Mouse (Mus musculus): ENCODE results near the gene Cat. TPM values are rescaled to one million over a fixed set of nuclear protein-coding genes. Genes with fewer than 3 reads are reported as not detected.

Cat gene
- polyA plus RNA-seq, 1 experiment from 2014 or later: 68.5 TPM

GRCm38 (mm10) chr2:103457048-103457447 lies 27.9 kb downstream of the Cat start:
- Histone ChIP-seq H3K4me1 (replicated peaks) (peaks cover 10% of the 10 kb centered on the region), H3K36me3 (peaks cover 76% of the 10 kb centered on the region), H3K4me3 (replicated peaks) (no peak overlapping the region), H3K9ac (replicated peaks) (no peak overlapping the region), H3K27me3 (no peaks in the 10 kb centered on the region), H3K4me2 (no peak overlapping the region), H3K27ac (no peak overlapping the region), H3K9me3 (no peaks in the 10 kb centered on the region)
- 82% methylated on average over 5 of the region's 5 CpGs for WGBS
- ATAC-seq (ENCODE audit: insufficient number of reproducible peaks, insufficient read depth, low FRiP score, low TSS enrichment, low read depth): no peak; the same call in 1 of the 2 replicates

DNA sequence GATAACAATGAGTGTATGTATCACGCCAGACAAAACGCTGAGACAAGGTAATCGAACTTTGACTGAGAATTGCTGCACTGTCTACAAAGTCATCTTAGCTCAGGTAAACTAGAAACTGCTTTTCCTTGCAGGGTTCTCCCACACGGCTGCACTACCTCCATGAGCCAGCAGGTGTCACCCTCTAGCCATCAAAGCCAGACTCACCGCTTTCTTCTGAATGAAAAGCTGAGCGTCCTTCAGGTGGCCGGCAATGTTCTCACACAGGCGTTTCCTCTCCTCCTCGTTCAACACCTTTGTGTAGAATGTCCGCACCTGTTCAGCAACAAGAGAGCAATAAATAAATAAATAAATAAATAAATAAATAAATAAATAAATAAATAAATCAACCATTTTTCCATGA lies 28.3 kb downstream of the Cat start:
- no peak overlapping the region for H3K27ac ChIP-seq
- H3K9me3 ChIP-seq: no peaks in the 10 kb centered on the region
- peaks cover 6% of the 10 kb centered on the region for H3K4me1 ChIP-seq (replicated peaks)
- H3K4me2 ChIP-seq: no peak overlapping the region
- 18% methylated on average over 10 of the region's 10 CpGs for WGBS
- H3K27me3 ChIP-seq: no peaks in the 10 kb centered on the region
- H3K4me3 ChIP-seq (replicated peaks): no peak overlapping the region
- no peak overlapping the region for H3K9ac ChIP-seq (replicated peaks)
- H3K36me3 ChIP-seq: peaks cover 79% of the 10 kb centered on the region
- 0 out of 2 replicates have a peak, but pooled peaks have one; percentile 63 for ATAC-seq (ENCODE audit: insufficient number of reproducible peaks, insufficient read depth, low FRiP score, low TSS enrichment, low read depth)

GRCm38 (mm10) chr2:103455748-103456147 lies 29.2 kb downstream of the Cat start:
- ATAC-seq (ENCODE audit: insufficient number of reproducible peaks, insufficient read depth, low FRiP score, low TSS enrichment, low read depth): no peak
- Histone ChIP-seq H3K27me3 (no peaks in the 10 kb centered on the region), H3K4me2 (no peak overlapping the region), H3K4me1 (replicated peaks) (no peaks in the 10 kb centered on the region), H3K9ac (replicated peaks) (no peak overlapping the region), H3K36me3 (peaks cover 80% of the 10 kb centered on the region), H3K9me3 (no peaks in the 10 kb centered on the region), H3K27ac (no peak overlapping the region), H3K4me3 (replicated peaks) (no peak overlapping the region)
- WGBS: 93% methylated on average over 7 of the region's 7 CpGs

- Histone ChIP-seq H3K36me3 (peaks cover 51% of the 10 kb centered on the region), H3K4me3 (replicated peaks) (no peak overlapping the region), H3K9me3 (no peaks in the 10 kb centered on the region), H3K27ac (no peak overlapping the region), H3K9ac (replicated peaks) (no peak overlapping the region), H3K27me3 (no peaks in the 10 kb centered on the region), H3K4me2 (no peak overlapping the region), H3K4me1 (replicated peaks) (no peaks in the 10 kb centered on the region)
- no peak for ATAC-seq (ENCODE audit: insufficient number of reproducible peaks, insufficient read depth, low FRiP score, low TSS enrichment, low read depth)
- WGBS: 88% methylated on average over 5 of the region's 5 CpGs
These were observed 32.4 kb downstream of the Cat start for GRCm38 (mm10) chr2:103452550-103452949.

GRCm38 (mm10) chr2:103450267-103450666 lies 34.7 kb downstream of the Cat start:
- 89% methylated on average over 8 of the region's 8 CpGs for WGBS
- Histone ChIP-seq H3K27ac (no peak overlapping the region), H3K36me3 (peaks cover 33% of the 10 kb centered on the region), H3K4me3 (replicated peaks) (no peak overlapping the region), H3K27me3 (no peaks in the 10 kb centered on the region; the same call in 1 of the 2 replicates), H3K4me2 (no peak overlapping the region), H3K4me1 (replicated peaks) (no peaks in the 10 kb centered on the region), H3K9ac (replicated peaks) (no peak overlapping the region), H3K9me3 (no peaks in the 10 kb centered on the region)
- no peak for ATAC-seq (ENCODE audit: insufficient number of reproducible peaks, insufficient read depth, low FRiP score, low TSS enrichment, low read depth)

DNA sequence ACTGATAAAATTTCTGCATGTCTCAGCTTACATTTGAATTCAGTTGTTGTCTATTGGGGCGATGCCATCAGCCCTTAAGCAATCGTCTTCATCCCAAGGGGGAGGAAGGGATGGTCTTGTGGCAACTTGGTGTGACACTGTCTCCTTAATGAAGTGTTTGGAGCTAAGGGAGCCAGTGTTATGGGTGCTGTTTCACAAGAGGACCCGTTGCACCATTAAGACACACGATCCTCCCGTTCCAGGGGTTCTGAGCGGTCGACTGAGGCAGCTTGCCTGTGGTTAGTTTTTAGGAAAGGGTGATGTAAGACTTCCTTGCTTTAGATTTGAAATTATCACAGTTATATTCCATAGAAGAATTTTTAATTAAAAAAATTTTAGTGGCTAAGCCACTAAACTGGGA lies 35.1 kb downstream of the Cat start:
- no peak overlapping the region for H3K27ac ChIP-seq
- peaks cover 28% of the 10 kb centered on the region for H3K36me3 ChIP-seq
- no peak overlapping the region for H3K9ac ChIP-seq (replicated peaks)
- no peaks in the 10 kb centered on the region for H3K9me3 ChIP-seq
- H3K27me3 ChIP-seq: no peaks in the 10 kb centered on the region; the same call in 1 of the 2 replicates
- H3K4me3 ChIP-seq (replicated peaks): no peak overlapping the region
- H3K4me1 ChIP-seq (replicated peaks): no peaks in the 10 kb centered on the region
- ATAC-seq (ENCODE audit: insufficient number of reproducible peaks, insufficient read depth, low FRiP score, low TSS enrichment, low read depth): no peak
- WGBS: 84% methylated on average over 7 of the region's 7 CpGs
- H3K4me2 ChIP-seq: no peak overlapping the region

GRCm38 (mm10) chr2:103448947-103449560 lies 35.9 kb downstream of the Cat start:
- H3K9ac ChIP-seq (replicated peaks): no peak overlapping the region
- H3K9me3 ChIP-seq: no peaks in the 10 kb centered on the region
- H3K4me1 ChIP-seq (replicated peaks): no peaks in the 10 kb centered on the region
- peaks cover 20% of the 10 kb centered on the region for H3K36me3 ChIP-seq
- no peak for ATAC-seq (ENCODE audit: insufficient number of reproducible peaks, insufficient read depth, low FRiP score, low TSS enrichment, low read depth)
- no peak overlapping the region for H3K4me3 ChIP-seq (replicated peaks)
- H3K4me2 ChIP-seq: no peak overlapping the region
- no peaks in the 10 kb centered on the region; the same call in 1 of the 2 replicates for H3K27me3 ChIP-seq
- no peak overlapping the region for H3K27ac ChIP-seq
- 56% methylated on average over 14 of the region's 14 CpGs for WGBS

DNA sequence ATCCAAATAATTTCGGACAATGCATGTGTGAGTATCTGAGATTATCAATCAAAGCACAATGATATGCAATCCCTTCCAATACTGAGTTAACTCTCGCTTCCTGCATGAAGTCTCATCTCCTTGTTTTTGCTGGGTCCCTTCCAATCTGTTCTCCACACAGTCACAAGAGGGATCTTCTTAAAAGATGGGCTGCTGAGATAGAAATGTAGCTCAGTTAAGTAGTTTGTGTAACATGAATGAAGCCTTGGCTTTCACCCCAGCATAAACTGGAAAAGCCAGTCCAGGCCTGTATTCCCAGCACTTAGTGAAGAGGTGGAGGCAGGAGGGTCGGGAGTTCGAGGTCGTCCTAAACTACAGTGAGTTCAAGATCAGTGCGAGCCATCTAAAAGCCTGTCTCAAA lies 38.6 kb downstream of the Cat start:
- WGBS: 84% methylated on average over 6 of the region's 6 CpGs
- no peak for ATAC-seq (ENCODE audit: insufficient number of reproducible peaks, insufficient read depth, low FRiP score, low TSS enrichment, low read depth)
- no peak overlapping the region for H3K4me3 ChIP-seq (replicated peaks)
- no peaks in the 10 kb centered on the region for H3K36me3 ChIP-seq
- H3K9me3 ChIP-seq: no peaks in the 10 kb centered on the region
- H3K27ac ChIP-seq: no peak overlapping the region
- no peaks in the 10 kb centered on the region; the same call in 1 of the 2 replicates for H3K27me3 ChIP-seq
- no peak overlapping the region for H3K4me2 ChIP-seq
- no peak overlapping the region for H3K9ac ChIP-seq (replicated peaks)
- H3K4me1 ChIP-seq (replicated peaks): no peaks in the 10 kb centered on the region

GRCm38 (mm10) chr2:103445776-103446175 lies 39.2 kb downstream of the Cat start:
- Histone ChIP-seq H3K4me3 (replicated peaks) (no peak overlapping the region), H3K36me3 (no peaks in the 10 kb centered on the region), H3K9ac (replicated peaks) (no peak overlapping the region), H3K4me1 (replicated peaks) (no peaks in the 10 kb centered on the region), H3K27ac (no peak overlapping the region), H3K9me3 (no peaks in the 10 kb centered on the region), H3K27me3 (no peaks in the 10 kb centered on the region; the same call in 1 of the 2 replicates), H3K4me2 (no peak overlapping the region)
- ATAC-seq (ENCODE audit: insufficient number of reproducible peaks, insufficient read depth, low FRiP score, low TSS enrichment, low read depth): peak; percentile 47; the same call in 1 of the 2 replicates
- WGBS: 64% methylated on average over 6 of the region's 6 CpGs

DNA sequence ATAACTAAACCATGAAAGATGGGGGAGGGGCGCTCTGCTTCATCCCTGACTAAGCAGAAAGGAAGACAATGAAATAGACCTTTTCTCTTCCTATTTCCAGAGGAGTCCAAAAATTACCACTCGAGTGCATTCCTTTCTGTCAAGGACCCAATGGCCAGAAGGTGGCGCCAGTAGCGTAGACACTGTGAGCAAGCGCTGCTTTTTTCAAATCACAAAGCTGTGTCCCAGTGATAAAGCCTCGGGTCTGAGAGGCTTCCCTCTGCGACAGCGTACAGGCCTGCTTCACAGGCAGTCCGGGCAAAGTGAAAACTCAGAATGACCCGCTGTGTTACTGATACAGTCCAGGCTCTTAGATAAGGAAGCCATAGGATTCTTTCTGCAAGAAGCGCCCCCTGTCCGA lies 45.2 kb downstream of the Cat start:
- no peak overlapping the region for H3K27ac ChIP-seq
- no peaks in the 10 kb centered on the region for H3K27me3 ChIP-seq
- H3K9me3 ChIP-seq: no peaks in the 10 kb centered on the region
- H3K9ac ChIP-seq (replicated peaks): 0 out of 2 replicates have a peak overlapping the region, but pooled peaks have one; percentile 42
- H3K4me1 ChIP-seq (replicated peaks): peaks cover 7% of the 10 kb centered on the region
- ATAC-seq (ENCODE audit: insufficient number of reproducible peaks, insufficient read depth, low FRiP score, low TSS enrichment, low read depth): no peak
- 5% methylated on average over 12 of the region's 12 CpGs for WGBS
- no peak overlapping the region; the same call in 1 of the 2 replicates for H3K4me3 ChIP-seq (replicated peaks)
- no peaks in the 10 kb centered on the region for H3K36me3 ChIP-seq
- H3K4me2 ChIP-seq: peak overlapping the region; percentile 52

GRCm38 (mm10) chr2:103439071-103439622 lies 45.8 kb downstream of the Cat start:
- ATAC-seq (ENCODE audit: insufficient number of reproducible peaks, insufficient read depth, low FRiP score, low TSS enrichment, low read depth): no peak
- Histone ChIP-seq H3K27ac (no peak overlapping the region), H3K9ac (replicated peaks) (no peak overlapping the region), H3K4me3 (replicated peaks) (no peak overlapping the region), H3K36me3 (no peaks in the 10 kb centered on the region), H3K27me3 (no peaks in the 10 kb centered on the region), H3K9me3 (no peaks in the 10 kb centered on the region), H3K4me2 (no peak overlapping the region), H3K4me1 (replicated peaks) (peaks cover 10% of the 10 kb centered on the region)
- 88% methylated on average over 11 of the region's 11 CpGs for WGBS

DNA sequence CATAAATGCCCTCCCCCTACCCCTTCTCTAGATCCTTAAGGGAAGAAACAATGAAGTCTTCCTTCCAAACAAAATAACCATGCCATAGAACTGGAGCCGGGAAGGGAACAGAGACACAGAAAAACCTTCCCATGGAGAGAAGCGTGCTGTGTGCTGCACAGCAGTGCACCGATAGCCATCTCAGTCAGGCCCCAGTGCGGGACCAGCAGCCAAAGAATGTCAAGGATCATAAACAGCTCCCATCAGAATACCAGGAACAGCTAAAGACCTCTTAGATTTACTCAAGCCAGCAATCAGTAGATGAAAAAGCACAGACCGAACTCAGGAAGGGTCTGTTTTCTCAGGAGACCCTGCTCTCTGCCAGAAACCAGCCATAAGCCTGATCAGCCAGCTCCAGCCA lies 48.4 kb downstream of the Cat start:
- Histone ChIP-seq H3K9me3 (no peaks in the 10 kb centered on the region), H3K4me1 (replicated peaks) (peaks cover 10% of the 10 kb centered on the region), H3K4me2 (no peak overlapping the region), H3K27ac (peak overlapping the region; percentile 59; the same call in 1 of the 2 replicates), H3K4me3 (replicated peaks) (no peak overlapping the region), H3K36me3 (no peaks in the 10 kb centered on the region), H3K9ac (replicated peaks) (no peak overlapping the region), H3K27me3 (no peaks in the 10 kb centered on the region)
- 41% methylated on average over 5 of the region's 5 CpGs for WGBS
- no peak for ATAC-seq (ENCODE audit: insufficient number of reproducible peaks, insufficient read depth, low FRiP score, low TSS enrichment, low read depth)

Data from limb, embryonic 12.5 days (tissue).